Mouse (Mus musculus) large intestine, adult 2 months (tissue): ENCODE results near the gene Hdac8. TPM values are rescaled to one million over a fixed set of nuclear protein-coding genes. Genes with fewer than 3 reads are reported as not detected.

Experiments used
- DNase-seq: peaks from one replicate; pipeline ENCODE4 v3.0.0-alpha.2; 2012; ENCODE audit warnings: low read depth, low spot score
- WGBS: fragments of 180-500 bp; shearing (Covaris S2); methylation state at CpG from one replicate; pipeline ENCODE4 v1.1.7; 2018; 5-methylcytosine and 5-hydroxymethylcytosine counted together
- polyA plus RNA-seq: library from polyadenylated mRNA; depleted of rRNA; stranded (reverse); fragments of >200 nt; gene quantifications from 2 replicates; pipeline ENCODE4 v1.2.3, GENCODE M21; 2012

The Hdac8 gene
- polyA plus RNA-seq, 1 experiment: 3.9 TPM

DNA sequence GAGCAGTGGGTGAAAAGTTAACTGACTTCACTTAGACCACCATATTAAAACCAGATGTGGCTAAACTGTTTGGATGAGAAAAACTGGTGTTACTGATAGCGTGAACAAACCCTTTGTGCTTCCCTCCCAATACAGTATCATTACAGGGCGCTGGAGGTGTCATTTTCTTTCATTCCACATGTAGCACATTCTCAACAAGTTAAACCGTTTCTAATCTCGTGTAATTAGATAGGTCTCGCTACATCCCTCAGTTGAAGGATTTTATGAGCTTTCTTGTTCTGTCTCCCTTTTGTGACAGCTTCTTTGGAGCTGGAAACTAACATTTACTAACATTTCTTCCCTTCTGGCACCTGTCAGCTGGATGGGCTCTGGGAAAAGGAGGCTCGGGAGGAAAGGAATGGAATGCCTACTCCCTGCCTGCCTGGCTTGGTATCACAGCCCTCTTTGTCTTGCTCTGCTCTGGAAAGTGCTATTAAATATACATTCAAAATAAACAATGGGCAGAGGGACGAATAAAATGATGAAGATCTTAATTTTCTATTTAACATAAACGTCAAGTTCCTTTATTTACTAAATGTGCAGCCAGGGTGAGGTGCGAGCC lies 156.2 kb downstream of the Hdac8 start:
- no peak for DNase-seq
- WGBS: 73% methylated on average over 9 of the region's 9 CpGs

DNA sequence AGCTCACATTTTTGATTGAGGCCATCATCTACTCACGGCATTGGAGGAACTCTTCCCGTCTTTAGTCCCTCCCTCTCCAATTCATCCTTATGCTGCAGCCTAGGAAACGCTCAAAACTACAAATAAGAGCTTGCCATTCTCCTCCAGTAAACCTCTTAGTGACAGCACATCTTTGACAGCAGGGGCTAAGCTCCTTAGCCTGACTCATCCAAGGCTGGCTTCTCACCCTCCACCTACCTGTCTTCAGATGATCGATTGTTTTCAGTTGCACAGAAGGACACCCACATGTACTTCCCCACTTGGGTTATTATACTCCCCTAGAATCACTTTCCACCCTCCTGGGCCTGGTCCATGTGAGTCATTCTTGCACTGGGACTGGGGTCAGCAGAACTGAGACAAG lies 163.5 kb downstream of the Hdac8 start:
- no peak for DNase-seq
- WGBS: 73% methylated on average over 4 of the region's 4 CpGs

DNA sequence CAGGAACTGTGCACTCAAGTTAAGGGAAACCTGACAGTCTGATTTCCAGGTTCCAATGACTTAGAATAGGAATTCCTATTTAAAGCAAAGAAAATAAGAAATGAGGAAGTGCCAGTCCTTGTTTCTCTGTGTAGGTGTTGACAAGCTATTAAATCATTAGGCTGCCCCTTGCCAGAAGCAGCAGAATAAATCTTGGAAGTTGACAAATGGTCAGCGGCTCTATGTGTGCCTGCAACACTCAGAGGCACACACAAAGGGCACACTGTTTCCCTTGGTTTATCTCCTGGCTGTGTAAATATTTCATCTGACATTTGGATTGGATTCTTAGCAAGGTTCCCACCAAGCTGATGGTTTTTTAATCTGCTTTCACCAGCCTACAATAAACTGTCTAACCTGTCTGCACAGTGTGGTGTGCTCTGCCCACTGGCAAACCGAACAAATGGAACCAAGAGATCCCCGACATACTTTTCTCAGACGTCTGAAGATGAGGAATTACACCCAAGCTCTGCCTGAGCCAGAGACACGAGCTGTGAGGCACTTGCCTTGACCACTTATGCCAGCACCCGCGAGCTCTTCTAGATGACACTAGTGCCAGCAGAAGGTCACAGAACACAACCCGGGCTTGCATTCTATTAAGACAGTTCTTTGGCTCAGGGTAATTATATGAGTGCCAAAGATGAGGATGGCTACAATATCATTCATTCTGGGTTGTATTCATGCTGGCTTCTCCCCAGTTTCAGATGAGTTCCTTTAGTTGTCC lies 165.6 kb downstream of the Hdac8 start:
- DNase-seq: no peak
- 41% methylated on average over 8 of the region's 8 CpGs for WGBS

DNA sequence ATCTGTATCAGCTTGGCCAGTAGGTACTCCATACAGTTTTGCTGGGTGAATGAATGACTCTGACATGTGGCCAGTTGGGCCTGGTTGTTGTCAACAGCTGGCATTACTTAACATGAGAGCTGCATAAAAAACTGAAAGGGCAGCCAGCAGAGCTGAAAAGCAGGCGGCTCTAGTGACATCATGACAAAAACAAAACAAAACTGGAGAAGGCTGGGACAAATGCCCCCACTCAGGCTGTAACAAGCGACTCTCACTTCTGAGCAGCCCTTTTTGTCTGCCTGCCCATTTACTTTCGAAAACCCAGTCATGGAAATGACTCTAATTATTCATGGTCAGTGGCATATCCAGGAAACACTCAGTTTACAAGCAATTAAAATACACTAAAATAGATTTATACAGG lies 185.5 kb downstream of the Hdac8 start:
- 63% methylated on average over 3 of the region's 3 CpGs for WGBS
- DNase-seq: no peak

DNA sequence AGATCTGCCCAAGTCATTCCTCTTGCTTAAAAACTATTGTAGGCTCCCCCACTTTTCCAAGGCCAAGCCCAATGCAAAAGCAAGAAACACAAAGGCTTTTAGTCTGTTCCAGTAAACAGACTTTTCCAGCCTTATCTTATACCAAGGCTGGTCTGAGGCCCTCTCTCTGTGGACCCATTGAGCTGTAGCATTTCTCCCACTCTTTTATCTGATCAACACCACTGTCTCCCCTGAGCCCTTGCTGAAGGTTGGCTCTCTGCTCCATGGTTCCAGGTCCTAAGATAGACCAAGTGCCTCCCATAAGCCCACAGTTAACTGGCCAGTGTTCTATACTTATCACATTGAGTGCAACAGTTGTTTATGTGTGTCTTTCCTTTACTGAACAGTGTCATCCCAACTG lies 185.9 kb downstream of the Hdac8 start:
- DNase-seq: no peak

DNA sequence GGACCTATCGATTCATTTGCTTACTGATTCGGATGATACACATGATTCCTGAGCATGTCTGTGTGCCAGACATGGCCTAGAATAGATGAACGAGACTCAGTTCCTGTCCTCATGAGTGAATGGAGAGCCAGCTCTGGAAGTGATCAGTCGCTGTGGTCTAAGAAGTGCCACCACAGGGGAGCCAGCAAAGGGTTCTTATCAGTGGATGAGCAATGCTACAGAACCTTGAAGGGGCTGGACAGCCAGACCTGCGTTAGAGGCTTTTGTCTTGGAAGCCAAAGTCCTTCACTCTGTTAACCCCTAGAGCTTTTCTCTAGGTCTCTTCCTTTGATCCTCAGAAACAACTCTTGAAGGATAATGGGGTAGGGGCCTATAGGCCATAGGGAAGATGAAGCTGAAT lies 186.4 kb downstream of the Hdac8 start:
- 87% methylated on average over 5 of the region's 5 CpGs for WGBS
- no peak for DNase-seq

DNA sequence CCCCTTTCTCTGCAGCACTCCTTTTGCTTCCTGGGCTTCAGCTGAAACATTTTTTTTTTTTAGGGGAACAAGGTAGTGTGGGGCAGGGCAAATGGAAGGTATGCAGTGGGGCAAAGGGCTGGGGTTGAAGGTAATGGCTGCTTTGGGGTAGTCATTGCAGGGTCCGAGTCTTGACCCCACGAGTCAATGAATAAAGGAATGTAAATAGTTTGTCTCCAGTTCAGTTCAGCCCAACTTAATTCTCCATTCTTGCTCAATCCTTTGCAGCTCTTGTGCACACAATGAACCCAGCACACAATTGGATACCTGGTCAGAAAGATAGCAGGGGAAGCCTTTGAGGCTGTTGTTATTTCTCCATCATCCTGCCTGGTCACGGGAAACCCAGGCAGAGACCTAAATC lies 194.0 kb downstream of the Hdac8 start:
- DNase-seq: no peak
- 60% methylated on average over 3 of the region's 3 CpGs for WGBS

DNA sequence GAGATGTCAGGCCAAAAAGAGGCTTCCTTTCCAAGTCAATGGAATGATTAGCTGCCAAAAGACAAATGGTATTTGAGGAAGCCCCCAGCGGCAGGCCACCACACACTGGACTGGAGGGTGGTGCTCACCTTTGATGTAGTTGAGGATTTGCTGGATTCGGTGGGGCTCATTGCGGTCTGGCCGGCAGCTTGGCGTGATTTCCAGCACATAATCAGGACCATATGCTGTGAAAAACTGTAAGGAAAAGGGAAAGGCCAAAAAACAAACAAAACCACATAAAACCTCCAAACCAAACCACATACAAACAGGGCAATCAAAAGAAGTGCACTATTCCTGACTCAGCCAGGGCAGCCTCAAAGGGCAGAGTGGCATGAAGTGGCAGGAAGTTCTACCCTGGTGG lies 197.6 kb downstream of the Hdac8 start:
- 78% methylated on average over 5 of the region's 5 CpGs for WGBS
- DNase-seq: no peak

DNA sequence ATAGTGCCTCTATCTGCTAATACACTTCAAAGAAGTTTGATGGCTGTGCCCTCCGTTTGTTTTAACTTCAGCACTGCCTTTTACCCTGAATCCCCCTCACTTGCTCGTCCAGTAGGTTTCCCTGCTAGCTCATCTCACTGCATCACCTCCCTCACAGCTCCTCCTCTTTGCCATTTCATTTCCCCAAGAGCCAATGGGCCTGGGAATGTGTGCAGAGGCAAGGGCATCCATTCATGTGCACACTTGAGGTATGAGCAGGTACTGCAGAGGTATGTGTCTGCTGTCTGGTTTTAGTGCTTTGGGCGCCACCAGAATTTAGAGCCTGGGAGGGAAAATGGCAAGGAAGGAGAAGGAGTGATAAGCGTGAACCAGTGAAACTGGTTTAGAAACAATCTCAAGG lies 199.4 kb downstream of the Hdac8 start:
- DNase-seq: no peak
- 81% methylated on average over 4 of the region's 4 CpGs for WGBS

DNA sequence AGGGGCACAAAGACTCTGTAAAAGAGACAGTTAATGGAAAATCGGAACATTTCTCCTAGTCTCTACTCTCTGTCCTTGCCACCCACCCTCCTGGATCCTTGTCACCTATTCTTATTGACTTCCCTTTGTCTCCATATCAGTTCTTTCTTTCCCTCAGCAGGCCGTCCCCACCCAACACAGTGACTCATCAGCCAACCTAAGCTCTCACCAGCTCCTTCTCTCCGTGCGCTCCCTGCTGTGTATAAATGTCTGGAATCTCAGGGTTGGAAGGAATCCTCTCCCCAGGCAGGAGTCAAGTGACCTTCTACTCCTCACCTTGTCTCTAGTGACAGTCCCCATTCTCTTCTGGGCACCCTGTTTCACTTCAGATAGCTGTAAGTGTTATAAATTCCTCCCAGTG lies 200.2 kb downstream of the Hdac8 start:
- DNase-seq: no peak
- WGBS: 77% methylated on average over 4 of the region's 4 CpGs

DNA sequence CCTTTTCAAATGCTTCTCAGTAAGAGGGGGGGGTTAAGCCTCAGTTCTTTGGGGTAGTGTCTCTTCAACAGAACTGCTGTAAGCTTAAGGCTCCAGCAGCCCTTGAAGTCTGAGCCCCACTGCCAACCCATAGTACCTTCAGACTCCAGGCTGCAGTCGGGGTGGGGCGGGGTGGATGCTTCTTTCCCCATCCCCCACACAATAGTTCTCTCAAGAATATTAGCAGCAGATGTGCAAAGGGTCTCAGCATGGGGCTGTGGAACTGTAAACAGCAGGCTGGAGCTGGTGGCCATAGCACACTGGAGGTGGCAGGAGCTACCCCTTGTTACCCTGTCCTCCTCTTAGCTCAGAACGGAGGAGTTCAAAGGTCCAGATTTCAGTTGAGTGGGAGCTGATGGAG lies 202.7 kb downstream of the Hdac8 start:
- 79% methylated on average over 3 of the region's 3 CpGs for WGBS
- DNase-seq: no peak

DNA sequence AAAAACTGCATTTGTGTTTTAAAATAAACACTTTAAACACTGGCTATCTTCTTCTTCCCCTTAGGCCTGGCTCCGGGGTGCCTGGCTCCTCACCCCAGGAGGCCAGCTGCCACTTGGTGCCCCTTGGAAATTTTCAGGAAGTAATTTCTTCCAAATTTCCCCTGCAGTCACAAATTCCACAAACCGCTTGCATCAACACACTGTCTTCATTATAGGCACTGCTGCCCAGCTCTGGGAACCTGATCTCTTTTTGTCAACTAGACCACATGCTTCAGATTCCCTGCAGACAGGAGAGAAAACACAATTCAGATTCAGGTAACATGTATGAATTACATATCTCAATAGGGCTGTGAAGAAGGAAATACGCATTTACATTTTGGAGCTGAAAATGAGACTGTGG lies 220.3 kb downstream of the Hdac8 start:
- WGBS: 90% methylated on average over 3 of the region's 3 CpGs
- DNase-seq: no peak

DNA sequence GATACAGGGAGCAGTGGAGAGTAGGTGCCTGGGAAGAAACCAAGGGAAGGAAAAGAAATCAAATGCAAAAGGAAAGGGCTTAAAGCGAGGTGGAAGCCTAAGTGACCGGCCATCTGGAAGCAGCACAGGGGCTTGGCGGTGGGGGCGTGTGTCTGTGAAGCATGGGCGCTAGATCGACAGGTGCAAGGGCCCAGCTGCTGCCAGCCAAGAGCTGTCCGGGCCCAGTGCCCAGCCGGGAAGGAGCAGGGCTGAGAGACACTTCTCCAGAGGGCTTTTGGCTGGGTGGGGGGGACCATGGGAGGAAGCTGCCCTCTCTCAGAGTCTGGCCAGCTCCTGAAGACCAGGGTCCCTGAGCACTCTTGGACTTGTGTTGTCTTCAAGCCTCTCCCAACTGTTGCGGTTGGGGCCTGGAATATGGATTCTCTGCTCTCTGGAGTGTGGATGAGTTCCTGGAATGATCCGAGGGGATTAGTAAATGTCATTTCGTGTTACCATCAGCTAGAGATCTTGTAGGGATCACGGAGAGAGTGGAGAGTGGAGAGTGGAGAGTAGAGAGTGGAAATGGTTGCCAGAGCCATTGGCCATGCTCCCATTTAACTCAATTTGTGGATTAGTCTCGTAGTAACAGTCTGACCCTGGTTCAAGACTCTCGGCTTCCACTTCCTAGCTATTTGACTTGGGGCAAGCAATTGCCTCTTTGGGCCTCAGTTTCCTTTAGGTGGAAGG lies 242.4 kb downstream of the Hdac8 start:
- 82% methylated on average over 14 of the region's 14 CpGs for WGBS
- no peak for DNase-seq

DNA sequence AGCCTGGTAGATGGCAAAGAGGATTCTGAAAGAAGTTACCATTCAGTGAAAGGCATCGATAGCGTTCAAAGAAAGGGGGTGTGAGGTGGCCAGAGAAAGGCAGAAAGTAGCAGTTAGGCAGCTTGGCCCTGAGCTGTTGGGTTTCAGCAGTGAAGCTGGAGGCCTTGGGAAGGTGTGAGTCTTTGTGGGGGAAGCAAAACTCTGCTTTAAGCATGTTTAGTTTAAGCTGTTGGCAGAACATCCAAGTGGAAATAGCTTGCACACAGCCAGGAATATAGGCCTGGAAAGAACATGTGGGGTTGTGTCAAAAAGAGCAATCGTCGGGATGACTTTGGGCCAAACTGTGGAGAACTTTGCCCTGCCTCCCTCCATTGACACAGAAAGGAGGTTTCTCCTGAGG lies 245.4 kb downstream of the Hdac8 start:
- WGBS: 89% methylated on average over 4 of the region's 4 CpGs
- no peak for DNase-seq

DNA sequence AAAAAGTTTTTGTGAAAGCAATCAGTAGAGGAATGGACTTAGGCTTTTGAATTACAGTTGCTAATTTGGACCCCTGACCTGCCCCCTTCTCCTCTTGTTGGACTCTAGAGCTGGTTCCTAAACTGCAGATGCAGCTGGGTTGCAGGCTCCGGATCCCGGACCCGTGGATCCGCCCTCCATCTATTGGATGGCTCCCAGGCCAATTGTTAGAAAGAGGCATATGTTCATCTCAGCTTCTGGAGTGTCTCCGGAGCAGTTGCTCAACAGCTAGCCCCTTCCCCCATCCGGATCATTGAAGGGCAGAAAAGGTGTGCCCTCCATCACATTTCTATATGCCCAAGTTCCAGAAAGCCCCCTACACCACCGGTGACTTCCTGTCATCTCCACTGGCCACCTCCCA lies 251.3 kb downstream of the Hdac8 start:
- no peak for DNase-seq
- WGBS: 16% methylated on average over 7 of the region's 7 CpGs

DNA sequence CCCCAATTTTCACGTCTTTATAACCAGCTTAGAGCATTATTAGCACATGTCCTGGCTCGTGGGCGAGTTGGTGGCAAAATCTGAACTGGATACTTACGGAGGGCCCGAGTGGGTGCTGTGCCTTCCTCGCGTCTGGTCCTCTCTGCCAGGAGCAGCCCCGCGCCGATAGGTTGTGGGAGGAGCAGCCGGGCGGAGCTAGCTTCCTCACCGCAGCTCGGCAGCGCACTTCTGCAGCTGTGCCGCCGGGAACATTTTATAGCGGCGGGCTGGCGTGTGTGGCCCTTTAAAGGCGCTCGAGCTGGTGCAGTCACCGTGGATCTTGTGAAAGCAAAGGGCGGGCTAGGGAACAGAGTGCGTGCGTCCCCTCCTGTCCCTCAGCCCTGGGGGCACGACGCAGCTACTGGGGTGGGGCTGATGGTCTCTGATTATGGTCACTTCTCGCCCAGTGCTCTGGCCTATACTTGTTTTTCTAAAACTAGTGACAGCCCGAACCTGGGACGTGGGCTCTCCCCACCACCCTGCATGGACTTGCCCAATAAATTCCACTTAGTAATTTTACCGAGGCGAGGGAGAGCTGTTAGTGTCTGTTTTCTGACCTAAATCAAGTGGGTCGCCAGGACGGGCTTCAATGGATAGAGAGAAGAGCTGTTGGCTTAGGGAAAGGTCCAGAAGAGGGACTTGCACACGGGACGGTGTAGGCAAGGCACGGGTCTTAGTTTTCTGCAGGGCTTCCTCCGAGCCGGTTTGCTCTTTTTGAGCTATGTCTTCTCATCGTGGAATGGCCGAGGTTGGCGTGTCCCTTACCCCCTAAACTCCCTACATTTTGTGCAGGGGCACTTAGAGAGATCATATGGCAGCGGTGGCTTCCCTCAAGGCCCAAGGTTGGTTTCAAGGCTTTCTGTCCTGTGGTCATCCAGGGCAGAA lies 253.0 kb downstream of the Hdac8 start, which contains the start of gene Cited1:
Gene Cited1 (minus strand): TSS at position 245 of the 924 bp plus-strand sequence.
- WGBS: 13% methylated on average over 44 of the region's 44 CpGs
- no peak for DNase-seq

DNA sequence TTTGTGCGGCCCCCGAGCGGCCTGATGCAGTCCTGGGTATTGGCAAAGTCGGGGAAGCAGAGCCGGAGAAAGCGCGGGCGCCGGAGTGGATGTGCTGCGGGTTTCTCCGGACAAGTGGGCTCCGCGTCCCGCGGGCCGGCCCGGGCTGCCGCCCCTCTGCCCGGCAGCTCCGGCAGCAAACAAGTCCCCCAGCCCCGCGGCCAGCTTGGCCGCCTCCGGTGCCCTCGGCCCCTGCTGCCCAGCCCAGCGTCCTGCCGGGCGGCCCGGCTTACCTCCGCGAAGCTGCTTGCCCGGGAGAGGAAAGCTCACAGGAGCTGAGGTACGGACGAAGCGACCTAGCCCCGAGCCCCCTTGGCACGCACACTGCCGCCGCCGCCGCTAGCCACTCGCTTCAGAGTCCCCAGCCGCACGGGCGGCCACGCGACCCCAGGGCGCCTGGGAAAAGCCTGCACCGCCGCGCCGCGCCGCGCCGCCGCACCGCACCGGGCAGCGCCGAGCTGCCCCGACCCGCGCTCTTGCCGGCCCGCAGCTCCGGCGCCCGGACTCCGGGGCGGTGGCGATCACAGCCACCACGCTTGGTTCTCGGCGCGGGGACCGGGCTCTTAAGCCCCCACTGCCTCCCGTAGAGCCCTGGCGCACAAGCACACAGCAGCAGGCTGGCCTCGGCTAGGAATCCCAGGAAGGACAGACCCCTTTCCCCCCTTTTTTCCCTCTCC lies 253.8 kb downstream of the Hdac8 start:
- WGBS: 22% methylated on average over 74 of the region's 80 CpGs
- no peak for DNase-seq

DNA sequence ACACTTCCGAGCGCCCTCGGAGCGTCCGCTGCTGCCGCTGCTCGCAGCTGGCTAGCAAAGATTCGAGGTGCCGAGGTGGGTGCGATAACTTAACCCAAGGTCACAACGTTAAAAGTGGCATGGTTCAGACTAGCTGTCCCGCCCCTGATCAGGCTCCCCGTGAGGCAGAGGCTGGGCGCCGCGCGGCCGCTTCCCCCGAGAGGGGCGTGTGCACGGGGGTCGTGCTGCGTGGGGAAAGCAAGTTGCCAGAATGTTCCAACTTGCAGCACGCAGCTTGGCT lies 254.3 kb downstream of the Hdac8 start:
- 8% methylated on average over 24 of the region's 24 CpGs for WGBS
- DNase-seq: no peak

DNA sequence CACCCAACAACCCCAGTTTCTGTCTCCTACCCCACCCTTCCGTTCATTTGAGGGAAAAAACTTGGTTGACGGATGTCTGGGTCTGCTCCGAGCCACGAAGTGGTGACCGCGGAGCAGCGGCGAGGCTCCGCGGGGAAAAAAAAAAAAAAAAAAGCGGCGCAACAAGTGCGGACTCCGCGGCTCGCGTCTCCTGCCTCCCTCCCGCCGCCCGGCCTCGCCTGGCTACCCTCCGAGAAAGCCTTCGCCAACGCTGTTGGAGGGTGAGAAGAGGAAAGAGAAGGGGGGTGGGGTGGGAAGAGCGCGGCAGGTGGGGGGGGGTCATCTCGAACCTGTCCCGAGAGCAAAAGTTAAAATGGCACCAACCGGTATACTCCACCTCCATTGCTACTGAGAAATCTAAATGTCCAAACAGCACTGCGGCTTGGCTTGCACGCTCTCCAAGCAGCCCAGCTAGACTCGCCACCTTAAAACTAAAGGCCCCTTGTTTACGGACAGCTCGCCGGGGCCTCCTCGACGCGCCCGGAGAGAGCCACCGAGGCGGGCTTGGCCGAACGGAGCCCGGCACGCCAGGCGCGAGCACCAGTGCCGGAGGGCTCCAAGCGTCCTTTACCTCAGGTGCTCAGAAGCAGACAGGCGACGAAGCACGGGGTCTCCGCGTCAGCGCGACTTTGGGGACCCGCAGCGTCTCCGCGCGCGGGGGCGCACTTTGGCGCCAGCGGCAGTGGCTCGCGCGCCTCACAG lies 254.8 kb downstream of the Hdac8 start:
- no peak for DNase-seq
- 12% methylated on average over 62 of the region's 68 CpGs for WGBS
